Mouse (Mus musculus): Measurements from ENCODE around the gene Gm597.

The Gm597 gene

GRCm38 (mm10) chr1:28780152-28780551 lies at the start of gene Gm597:
TSS of gene Gm597 (minus strand) at chr1:28780252.
- no peak for DNase-seq

DNA sequence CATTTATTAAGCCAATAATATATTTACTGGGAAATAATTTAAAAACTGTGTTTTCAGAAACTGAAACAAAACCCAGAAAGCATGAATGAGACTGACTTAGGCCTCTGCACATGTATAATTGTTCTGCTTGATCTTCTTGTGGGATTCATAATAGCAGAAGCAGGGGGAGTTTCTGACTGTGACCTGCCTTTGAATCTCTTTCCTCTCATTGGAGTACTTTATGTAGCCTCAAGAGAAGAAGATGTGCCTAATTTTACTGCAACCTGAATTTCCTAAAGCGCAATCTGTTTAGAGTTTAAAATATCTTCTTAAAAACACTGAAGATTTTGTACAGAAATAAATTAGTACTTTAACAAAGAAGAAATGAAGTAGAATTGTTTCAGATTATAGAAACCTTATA lies 27.6 kb upstream of the Gm597 start:
- no peak for DNase-seq

DNA sequence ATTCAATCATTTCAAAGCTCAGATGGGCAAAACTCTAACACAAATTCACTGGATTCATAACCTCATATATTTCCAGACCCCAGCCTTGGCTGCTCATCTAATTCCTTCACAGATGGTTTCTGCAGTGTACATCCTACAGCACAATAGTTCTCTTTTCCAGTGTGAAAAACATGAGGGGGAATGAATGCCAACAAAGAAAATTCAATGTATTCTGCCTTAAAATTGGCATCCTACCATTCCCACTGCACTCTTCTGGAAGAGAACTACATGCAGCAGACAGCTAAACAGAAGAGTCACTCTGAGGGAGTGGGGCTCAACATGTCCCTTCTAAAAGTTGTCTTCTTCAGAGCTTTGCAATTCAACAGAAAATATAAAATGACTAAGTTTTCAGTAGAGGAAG lies 26.6 kb upstream of the Gm597 start:
- no peak for DNase-seq

DNA sequence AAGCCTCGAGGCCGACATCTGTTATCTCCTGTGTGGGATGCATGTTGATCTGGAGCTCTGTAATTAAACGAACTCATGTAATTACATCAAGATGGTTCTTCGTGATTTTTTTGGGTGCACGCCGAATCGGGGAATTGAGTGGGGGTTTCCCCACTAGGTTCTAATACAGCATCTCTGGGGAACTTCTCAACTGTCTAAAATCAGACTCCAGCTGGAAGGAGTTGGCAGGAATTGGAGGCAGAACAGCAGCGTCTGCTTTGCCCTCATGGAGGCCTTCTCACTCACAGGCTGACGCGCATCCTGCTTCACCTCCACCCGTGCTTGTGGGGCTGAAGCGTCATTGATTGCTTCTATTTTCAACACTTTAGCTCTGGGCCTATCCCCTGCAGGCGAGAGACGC lies 20.8 kb upstream of the Gm597 start:
- DNase-seq: no peak
